Mouse (Mus musculus): ENCODE data around the gene Camk1d.

DNA sequence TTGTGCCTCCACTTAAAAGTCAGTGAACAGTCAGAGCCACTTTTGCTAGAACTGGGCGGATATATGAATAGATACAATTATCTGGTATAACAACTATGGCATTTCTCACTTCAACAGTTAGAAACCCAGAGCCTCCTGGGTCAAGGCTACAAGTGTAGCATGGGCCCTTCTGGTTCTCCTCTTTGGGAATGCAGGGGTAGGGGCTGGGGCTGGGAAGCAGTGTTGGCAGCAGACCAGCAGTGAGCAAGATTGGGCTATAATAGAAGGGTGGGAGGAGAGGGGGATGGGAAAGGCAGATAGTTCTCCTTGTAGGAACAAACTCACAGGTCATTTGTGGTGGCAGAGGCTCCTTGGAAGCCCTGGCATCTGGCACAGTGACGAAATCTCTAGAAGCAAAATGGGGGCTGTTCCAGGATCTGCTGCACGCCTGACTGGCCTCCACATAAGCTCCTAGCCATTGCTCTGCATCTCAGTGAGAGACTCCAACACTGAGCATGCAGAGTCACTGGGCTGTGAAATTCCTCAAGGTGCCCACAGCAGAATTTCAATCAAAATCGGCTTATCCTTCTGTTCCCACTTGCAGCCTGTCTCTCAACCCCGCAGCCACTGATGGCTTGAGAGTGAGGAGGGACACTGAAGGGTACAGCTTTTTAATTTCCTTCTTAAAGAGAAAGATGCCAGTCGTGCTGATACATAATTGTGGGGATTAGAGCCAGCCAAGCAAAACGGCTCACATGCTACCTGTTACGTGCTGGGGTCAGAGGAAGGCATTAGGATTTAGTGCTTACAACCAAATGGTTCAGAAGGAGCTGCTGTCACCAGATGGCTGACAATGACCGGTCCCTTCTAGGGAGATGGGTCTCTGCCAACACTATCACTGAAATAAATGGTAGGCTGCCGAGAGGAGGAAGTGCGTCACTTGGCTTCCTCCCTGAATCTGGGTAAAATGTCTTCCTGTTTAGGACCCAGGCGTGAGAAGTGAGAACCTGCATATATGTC, 332.3 kb downstream of the Camk1d start:
- no peak for TF ChIP-seq CTCF (IDR thresholded peaks at IDR 0.05; ENCODE audit: low read depth)
- no peak for TF ChIP-seq EP300 (IDR thresholded peaks at IDR 0.05; ENCODE audit: low read depth)

Data from liver, embryonic 14.5 days (tissue).